Mouse (Mus musculus) small intestine, adult 2 months (tissue): ENCODE measurements at regions not wholly inside any gene's neighbourhood (a gene's known extent, or its start where the extent isn't known, plus 50 kb on each side); places are given as distances from the start of the nearest gene placed in this dataset.

Source experiments
- H3K27ac ChIP-seq: fragments of 200-500 bp; 2 replicates; pipeline ENCODE4 v1.5.1; 2012; ENCODE audit warnings: low read depth, low read length, control low read depth, inconsistent platforms; ENCODE audit not compliant: insufficient read depth
- H3K27me3 ChIP-seq: fragments of 200-500 bp; 2 replicates; pipeline ENCODE4 v1.6.1; 2012; ENCODE audit warnings: mild to moderate bottlenecking, moderate library complexity, low read length, inconsistent platforms; ENCODE audit not compliant: control insufficient read depth, insufficient read depth
- H3K36me3 ChIP-seq: fragments of 200-500 bp; 2 replicates; pipeline ENCODE4 v1.6.1; 2012; ENCODE audit warnings: mild to moderate bottlenecking, low read length, control low read depth, inconsistent platforms; ENCODE audit not compliant: control insufficient read depth, insufficient read depth
- H3K4me1 ChIP-seq: fragments of 200-500 bp; 2 replicates; pipeline ENCODE4 v1.6.1; 2012; ENCODE audit warnings: low read length, inconsistent platforms, mixed read lengths; ENCODE audit not compliant: control insufficient read depth, insufficient read depth, insufficient read length
- H3K4me3 ChIP-seq: fragments of 200-500 bp; 2 replicates; pipeline ENCODE4 v1.5.1; 2012; ENCODE audit warnings: low read depth, mild to moderate bottlenecking, control low read depth, inconsistent platforms, low read length, moderate library complexity
- CTCF ChIP-seq: fragments of 200-500 bp; IDR thresholded peaks from 2 replicates; pipeline ENCODE4 v1.5.1; 2012; ENCODE audit warnings: low read depth, mild to moderate bottlenecking, control low read depth, inconsistent platforms, low read length, moderate library complexity, mixed read lengths; ENCODE audit not compliant: insufficient replicate concordance, insufficient read length; ENCODE audit errors: extremely low read depth
- POLR2A ChIP-seq: fragments of 200-500 bp; IDR thresholded peaks from 2 replicates; pipeline ENCODE4 v1.6.1; 2012; ENCODE audit warnings: low read depth, mild to moderate bottlenecking, control low read depth, inconsistent platforms, low read length, moderate library complexity
- WGBS: fragments of 180-500 bp; shearing (Covaris S2); methylation state at CpG from one replicate; pipeline ENCODE4 v1.1.7; 2018; 5-methylcytosine and 5-hydroxymethylcytosine counted together

DNA sequence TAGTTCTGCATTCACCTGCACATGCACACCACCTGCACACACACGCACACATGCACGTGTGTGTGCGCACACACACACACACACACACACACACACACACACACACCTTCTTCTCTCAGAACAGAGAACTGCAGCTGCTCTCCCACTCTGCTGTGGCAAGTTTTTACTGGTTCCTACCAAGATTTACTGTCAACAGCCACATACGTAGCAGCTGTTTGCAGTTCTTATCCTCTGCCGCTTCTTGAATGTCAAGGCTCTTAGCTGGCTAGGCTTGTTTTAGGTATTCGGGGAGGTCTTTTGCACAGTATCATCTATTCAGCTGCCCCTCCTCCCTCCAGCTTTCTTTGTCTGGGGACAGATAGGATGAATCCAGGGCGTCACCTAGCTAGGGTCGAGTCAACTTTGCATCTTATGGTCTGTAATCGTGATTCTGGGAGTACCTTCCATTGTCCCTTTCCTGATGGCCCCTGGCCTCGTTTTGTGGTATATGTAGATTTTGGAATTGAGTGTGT, 64.3 kb upstream of the Ercc4 start:
- H3K27me3 ChIP-seq: no peaks in the 10 kb centered on the region
- no peak overlapping the region for H3K27ac ChIP-seq
- no peak overlapping the region for H3K4me3 ChIP-seq
- no peak for TF ChIP-seq CTCF
- no peak for TF ChIP-seq POLR2A
- H3K36me3 ChIP-seq: no peaks in the 10 kb centered on the region
- WGBS: 64% methylated on average over 10 of the region's 10 CpGs
- H3K4me1 ChIP-seq: no peaks in the 10 kb centered on the region

DNA sequence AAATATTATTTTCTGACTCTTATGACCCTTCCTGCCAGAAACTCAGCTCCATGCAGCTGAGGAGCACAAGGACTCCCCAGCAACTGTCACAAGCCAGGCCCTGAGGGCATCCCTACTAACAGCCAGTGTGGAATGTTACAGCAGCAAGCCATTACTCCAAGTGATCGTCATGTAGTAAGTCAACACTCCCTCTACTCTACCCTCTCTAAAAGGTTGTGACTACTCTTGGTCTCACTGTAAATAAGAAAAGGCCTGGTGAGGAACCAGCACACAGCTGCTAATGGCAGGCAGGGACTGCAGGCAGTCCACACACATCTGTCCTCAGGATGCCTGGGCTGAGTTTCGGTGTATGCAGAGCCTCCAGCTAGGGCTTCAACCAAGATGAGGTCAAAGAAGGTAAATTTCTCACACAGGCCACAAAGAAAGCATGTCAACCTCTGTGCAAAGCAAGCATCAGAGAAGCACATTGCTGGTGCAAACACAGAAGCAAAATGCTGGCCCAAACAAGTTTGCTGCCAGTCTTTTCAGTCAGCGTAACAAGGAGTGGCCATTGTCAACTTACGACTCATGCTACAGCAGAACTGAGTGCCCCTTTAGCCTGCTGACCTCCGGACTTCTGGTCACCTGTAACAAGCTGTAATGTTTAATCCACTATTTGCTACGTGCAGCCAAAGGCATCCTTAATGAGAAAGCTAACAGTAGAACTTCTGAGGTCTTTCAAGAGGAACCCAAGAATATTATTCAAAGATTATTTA, 62.9 kb upstream of the Ercc4 start:
- TF ChIP-seq POLR2A (no peak), CTCF (no peak)
- no peak overlapping the region for H3K4me3 ChIP-seq
- no peak overlapping the region for H3K27ac ChIP-seq
- no peaks in the 10 kb centered on the region for H3K36me3 ChIP-seq
- WGBS: 58% methylated on average over 6 of the region's 6 CpGs
- no peaks in the 10 kb centered on the region for H3K4me1 ChIP-seq
- no peaks in the 10 kb centered on the region for H3K27me3 ChIP-seq

DNA sequence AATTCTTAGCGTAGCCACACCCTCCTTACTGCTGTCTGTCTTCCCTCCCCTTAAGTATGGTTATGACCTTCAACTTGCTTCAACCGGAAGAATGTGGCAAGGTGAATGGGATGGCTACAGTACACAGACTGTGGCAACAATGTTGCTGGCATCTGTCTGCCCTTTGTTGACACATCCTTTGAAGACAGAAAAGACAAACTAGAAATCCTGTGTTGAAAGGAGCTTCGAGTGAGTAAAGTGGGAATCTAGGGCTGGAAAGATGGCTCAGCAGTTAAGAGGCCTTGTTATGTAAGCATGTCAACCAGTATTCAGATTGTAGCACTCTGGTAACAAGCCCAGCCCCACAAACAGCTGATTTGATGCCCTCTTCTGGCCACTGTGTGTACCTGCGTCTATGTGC, 60.2 kb upstream of the Ercc4 start:
- Histone ChIP-seq H3K36me3 (no peaks in the 10 kb centered on the region), H3K4me1 (no peaks in the 10 kb centered on the region), H3K27me3 (no peaks in the 10 kb centered on the region), H3K27ac (no peak overlapping the region), H3K4me3 (no peak overlapping the region)
- TF ChIP-seq POLR2A (no peak), CTCF (no peak)
- 91% methylated on average over 4 of the region's 4 CpGs for WGBS

DNA sequence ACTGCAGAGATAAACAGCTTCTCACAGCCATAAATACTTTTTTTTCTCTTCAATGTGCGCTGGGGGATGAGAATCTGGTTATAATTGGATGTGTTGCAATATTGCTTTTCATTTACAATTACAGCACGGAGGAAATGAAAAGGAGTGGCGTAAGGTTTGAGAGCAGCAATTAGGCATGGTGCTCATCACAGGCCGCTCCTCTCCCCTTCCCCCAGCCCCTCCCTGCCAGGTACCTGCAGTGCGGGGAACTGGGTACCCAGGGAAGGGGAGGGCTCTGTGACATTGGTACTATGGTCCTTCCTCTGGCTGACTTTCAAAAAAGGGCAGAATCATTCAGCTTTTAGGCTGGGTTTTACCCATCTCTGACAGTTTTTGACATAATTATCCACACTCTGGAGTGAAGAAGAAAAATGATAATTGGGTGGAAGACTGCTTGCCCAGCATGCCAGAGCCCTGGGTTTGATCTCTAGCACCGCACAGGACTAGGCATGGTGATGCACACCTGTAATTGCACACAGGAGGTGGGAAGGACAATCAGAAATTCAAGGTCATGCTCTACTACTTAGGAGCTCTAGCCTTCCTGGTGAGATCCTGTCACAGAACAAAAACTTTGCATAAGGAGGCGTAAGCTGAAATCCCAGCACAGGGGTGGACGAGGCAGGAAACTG, 59.1 kb upstream of the Ercc4 start:
- H3K4me3 ChIP-seq: no peak overlapping the region
- H3K27me3 ChIP-seq: no peaks in the 10 kb centered on the region
- TF ChIP-seq CTCF (no peak), POLR2A (no peak)
- H3K4me1 ChIP-seq: no peaks in the 10 kb centered on the region
- no peak overlapping the region for H3K27ac ChIP-seq
- WGBS: 79% methylated on average over 8 of the region's 8 CpGs
- no peaks in the 10 kb centered on the region for H3K36me3 ChIP-seq

DNA sequence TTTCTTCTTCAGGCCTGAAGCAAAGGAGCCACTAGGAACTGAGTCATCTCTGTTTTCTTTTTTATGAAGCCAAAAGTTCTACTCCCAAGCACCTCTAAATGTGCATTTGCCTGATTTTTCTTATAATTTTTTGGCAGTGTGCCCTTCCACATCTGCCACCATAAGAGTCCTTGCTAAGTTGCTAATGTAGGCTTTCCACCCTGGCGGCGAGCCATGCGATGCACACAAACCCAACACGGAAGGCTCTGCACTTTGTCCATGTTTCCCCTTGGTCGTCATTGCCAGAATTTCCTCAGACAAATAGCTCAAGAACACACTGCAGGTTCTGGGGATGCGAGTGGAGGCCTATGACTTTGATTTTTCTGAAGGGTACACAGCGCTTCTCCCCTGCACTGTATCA, 54.5 kb upstream of the Ercc4 start:
- 74% methylated on average over 7 of the region's 7 CpGs for WGBS
- H3K4me3 ChIP-seq: no peak overlapping the region
- no peaks in the 10 kb centered on the region for H3K4me1 ChIP-seq
- no peak for TF ChIP-seq POLR2A
- no peak for TF ChIP-seq CTCF
- no peaks in the 10 kb centered on the region for H3K27me3 ChIP-seq
- no peak overlapping the region for H3K27ac ChIP-seq
- H3K36me3 ChIP-seq: no peaks in the 10 kb centered on the region
